Mouse (Mus musculus): ENCODE results near the gene AL732309.1. TPM values are rescaled to one million over a fixed set of nuclear protein-coding genes. Genes with fewer than 3 reads are reported as not detected.

Gene AL732309.1
- total and polyA plus RNA-seq, 3 experiments, result 0.68 to 4.7 (median 1.8) TPM

DNA sequence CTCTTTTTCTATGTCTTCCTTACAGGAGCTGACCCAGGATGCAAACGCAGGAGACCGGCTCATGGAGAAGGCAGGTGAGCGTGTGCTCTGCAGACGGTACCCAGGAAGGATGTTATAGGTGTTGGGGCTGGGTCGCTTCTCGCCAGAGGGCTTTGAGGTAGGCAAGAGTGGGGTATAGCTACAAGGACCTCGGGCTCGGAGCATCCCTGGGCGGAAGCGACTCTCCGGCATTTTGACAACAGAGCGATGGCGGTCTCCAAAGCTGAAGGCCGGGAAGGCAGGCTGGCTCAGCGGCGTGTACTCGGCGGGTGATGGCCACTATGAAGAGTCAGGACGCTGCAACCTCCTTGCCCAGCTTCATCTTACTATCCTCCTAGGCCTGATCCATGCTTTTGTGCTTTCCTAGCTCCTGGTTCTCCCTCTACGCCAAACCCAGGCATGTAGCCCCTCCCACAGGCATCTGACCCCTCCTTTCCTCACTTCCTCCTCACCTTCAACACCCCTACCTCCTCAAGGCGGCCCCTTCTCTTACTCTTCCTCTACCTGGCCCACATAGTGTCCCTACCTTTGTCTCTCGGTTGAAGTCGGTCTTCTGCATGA lies 33.3 kb downstream of the AL732309.1 start:
- Histone ChIP-seq H3K9ac (ENCODE audit: low read depth, low read length) (no peak overlapping the region), H3K27me3 (ENCODE audit: control insufficient read depth, insufficient read depth, low read length) (no peaks in the 10 kb centered on the region), H3K4me1 (ENCODE audit: control insufficient read depth, insufficient read depth, low read length) (peaks cover 4% of the 10 kb centered on the region; the same call in 1 of the 2 replicates), H3K27ac (no peak overlapping the region), H3K79me2 (replicated peaks; ENCODE audit: control insufficient read depth, insufficient read depth, low read length) (peaks cover 2% of the 10 kb centered on the region), H3K36me3 (ENCODE audit: control insufficient read depth, insufficient read depth, low read length) (no peaks in the 10 kb centered on the region), H3K4me3 (no peak overlapping the region)
- intact Hi-C loops (cut with DNase I), result no loop called here
- 66% methylated on average over 23 of the region's 23 CpGs for WGBS
- no peak for DNase-seq
- TF ChIP-seq EP300 (IDR thresholded peaks at IDR 0.05; ENCODE audit: insufficient read depth, low read depth, low read length), result no peak
- TF ChIP-seq CTCF (IDR thresholded peaks at IDR 0.05), result no peak
- TF ChIP-seq POLR2A (IDR thresholded peaks at IDR 0.05; ENCODE audit: insufficient read depth, low read depth, low read length), result no peak

DNA sequence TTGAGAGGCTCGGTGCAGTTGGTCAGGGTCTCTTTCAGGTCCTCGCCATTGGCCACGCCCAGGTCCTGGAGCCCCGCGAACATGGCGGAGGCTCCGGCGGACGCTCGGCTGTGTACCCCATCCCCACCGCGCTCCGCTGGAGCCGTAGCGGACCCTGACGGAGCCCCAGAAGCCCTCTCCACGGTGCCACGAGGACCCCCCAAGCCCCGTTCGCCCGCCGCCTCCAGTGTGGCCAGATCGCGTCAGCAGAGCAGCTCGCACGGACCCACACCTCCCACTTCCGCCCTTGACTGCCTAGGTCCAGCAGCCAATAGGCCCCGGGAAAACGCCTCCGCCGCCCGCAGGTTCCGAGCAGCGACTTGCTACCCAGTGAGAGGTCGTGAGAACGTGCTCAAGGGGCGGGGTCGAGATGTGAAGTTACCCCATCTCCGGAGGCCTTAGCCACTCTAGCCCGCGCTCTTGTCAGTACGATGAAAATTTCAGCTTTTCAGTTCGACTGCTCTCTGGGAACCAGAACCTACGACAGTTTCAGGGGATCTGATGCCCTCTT lies 35.5 kb downstream of the AL732309.1 start, which contains the start of gene Nelfb:
Gene Nelfb (minus strand): TSS at position 369 of the 550 bp plus-strand sequence.
- intact Hi-C loops (cut with DNase I), result loop anchor here (1.0 to 2.0 kb wide), 2 partner anchors 13 to 18 kb away; partner anchors contain the start of gene Tubb4b
- Histone ChIP-seq H3K4me1 (ENCODE audit: control insufficient read depth, insufficient read depth, low read length) (peaks cover 4% of the 10 kb centered on the region; the same call in 1 of the 2 replicates), H3K79me2 (replicated peaks; ENCODE audit: control insufficient read depth, insufficient read depth, low read length) (peaks cover 2% of the 10 kb centered on the region), H3K4me3 (peak within 1 kb of the TSS; percentile 69), H3K27ac (peak within 1 kb of the TSS; percentile 99), H3K36me3 (ENCODE audit: control insufficient read depth, insufficient read depth, low read length) (no peaks in the 10 kb centered on the region), H3K9ac (ENCODE audit: low read depth, low read length) (peak within 1 kb of the TSS; percentile 97), H3K27me3 (ENCODE audit: control insufficient read depth, insufficient read depth, low read length) (no peaks in the 10 kb centered on the region)
- TF ChIP-seq EP300 (IDR thresholded peaks at IDR 0.05; ENCODE audit: insufficient read depth, low read depth, low read length), result 0 out of 2 replicates have a peak, but pooled peaks have one; percentile 28
- TF ChIP-seq POLR2A (IDR thresholded peaks at IDR 0.05; ENCODE audit: insufficient read depth, low read depth, low read length), result peak; percentile 68
- TF ChIP-seq CTCF (IDR thresholded peaks at IDR 0.05), result no peak
- DNase-seq, result peak; percentile 92 to 95
- under 1% methylated on average over 44 of the region's 44 CpGs for WGBS

DNA sequence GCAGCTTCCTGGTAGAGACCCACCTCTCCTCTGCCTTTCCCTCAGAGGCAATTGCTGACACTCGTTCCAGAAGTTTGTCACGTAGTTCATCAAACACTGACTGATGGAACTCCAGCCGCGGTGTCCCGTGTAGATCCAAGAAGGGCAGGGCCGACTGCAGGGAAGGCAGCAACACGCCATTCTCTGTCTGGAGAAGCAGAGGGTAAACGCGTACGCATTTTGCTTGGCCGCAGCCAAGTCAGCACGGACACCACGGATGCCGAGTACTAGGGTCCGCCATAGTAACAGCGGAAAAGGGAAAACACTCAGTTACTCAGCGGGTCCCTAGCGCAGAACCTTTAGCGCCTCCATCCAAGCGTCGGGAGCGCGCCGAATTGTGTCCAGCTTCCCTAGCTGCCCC lies 36.0 kb downstream of the AL732309.1 start:
- peaks cover 4% of the 10 kb centered on the region; the same call in 1 of the 2 replicates for H3K4me1 ChIP-seq (ENCODE audit: control insufficient read depth, insufficient read depth, low read length)
- H3K4me3 ChIP-seq, result peak overlapping the region; percentile 69
- WGBS, result under 1% methylated on average over 24 of the region's 24 CpGs
- no peaks in the 10 kb centered on the region for H3K36me3 ChIP-seq (ENCODE audit: control insufficient read depth, insufficient read depth, low read length)
- H3K27ac ChIP-seq, result peak overlapping the region; percentile 99
- peak overlapping the region; percentile 97 for H3K9ac ChIP-seq (ENCODE audit: low read depth, low read length)
- TF ChIP-seq CTCF (IDR thresholded peaks at IDR 0.05), result no peak
- no peak for TF ChIP-seq EP300 (IDR thresholded peaks at IDR 0.05; ENCODE audit: insufficient read depth, low read depth, low read length)
- TF ChIP-seq POLR2A (IDR thresholded peaks at IDR 0.05; ENCODE audit: insufficient read depth, low read depth, low read length), result no peak
- H3K27me3 ChIP-seq (ENCODE audit: control insufficient read depth, insufficient read depth, low read length), result no peaks in the 10 kb centered on the region
- DNase-seq, result no peak
- intact Hi-C loops (cut with DNase I), result loop anchor here (1.0 to 2.0 kb wide), 2 partner anchors 14 to 18 kb away; partner anchors contain the start of gene Tubb4b
- H3K79me2 ChIP-seq (replicated peaks; ENCODE audit: control insufficient read depth, insufficient read depth, low read length), result peaks cover 2% of the 10 kb centered on the region

DNA sequence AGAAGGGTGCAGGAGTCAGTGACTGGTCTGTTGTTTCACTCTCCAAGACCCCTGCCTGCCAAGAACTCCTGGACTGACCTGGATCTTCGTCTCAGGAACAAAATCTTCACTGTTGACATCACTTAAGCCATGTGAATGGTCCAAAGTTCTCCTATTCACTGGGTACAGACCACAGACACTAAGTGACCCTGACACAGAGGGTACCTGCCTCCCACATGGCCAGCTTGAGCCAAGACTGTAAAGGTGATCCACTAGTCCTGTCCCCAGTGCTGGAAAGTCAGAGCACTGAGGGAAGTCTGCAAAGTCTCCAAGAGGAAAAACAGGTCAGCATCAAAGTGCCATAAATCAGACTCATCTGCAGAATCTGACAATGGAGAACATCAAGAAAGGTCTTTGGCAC lies 39.1 kb downstream of the AL732309.1 start:
- Histone ChIP-seq H3K9ac (ENCODE audit: low read depth, low read length) (no peak overlapping the region), H3K27me3 (ENCODE audit: control insufficient read depth, insufficient read depth, low read length) (no peaks in the 10 kb centered on the region), H3K4me1 (ENCODE audit: control insufficient read depth, insufficient read depth, low read length) (peaks cover 4% of the 10 kb centered on the region; the same call in 1 of the 2 replicates), H3K27ac (no peak overlapping the region), H3K79me2 (replicated peaks; ENCODE audit: control insufficient read depth, insufficient read depth, low read length) (peaks cover 2% of the 10 kb centered on the region), H3K36me3 (ENCODE audit: control insufficient read depth, insufficient read depth, low read length) (no peaks in the 10 kb centered on the region), H3K4me3 (no peak overlapping the region)
- intact Hi-C loops (cut with DNase I), result no loop called here
- no peak for DNase-seq
- no peak for TF ChIP-seq CTCF (IDR thresholded peaks at IDR 0.05)
- no peak for TF ChIP-seq EP300 (IDR thresholded peaks at IDR 0.05; ENCODE audit: insufficient read depth, low read depth, low read length)
- no peak for TF ChIP-seq POLR2A (IDR thresholded peaks at IDR 0.05; ENCODE audit: insufficient read depth, low read depth, low read length)
- 74% methylated on average over 1 of the region's 1 CpGs for WGBS

DNA sequence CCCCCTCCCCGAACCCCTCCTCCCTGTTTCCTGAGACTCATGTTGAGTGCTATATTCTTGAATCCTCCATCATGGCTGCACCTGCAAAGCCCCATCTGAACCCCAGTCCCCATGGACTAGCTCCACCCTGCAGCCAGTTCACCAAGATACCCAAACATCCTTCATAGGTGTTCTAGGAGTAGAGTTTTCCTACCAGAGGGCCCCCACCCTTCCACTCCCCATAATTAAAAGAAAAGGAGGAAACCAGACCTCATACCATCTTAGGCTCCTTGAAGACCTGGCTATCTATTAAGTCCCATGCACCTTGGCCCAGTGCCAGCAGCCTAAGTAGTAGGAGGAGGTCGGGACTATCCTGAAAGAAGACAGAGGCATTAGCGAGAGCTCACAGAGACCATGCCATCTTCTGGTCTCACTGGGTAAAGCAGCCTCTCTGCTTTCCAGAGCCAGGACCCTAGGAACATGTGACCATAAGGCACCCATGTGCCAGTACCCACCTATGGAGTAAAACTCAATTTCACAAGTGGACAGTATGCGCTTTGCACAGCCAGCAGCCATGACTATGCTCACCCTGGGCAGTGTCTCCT lies 42.9 kb downstream of the AL732309.1 start:
- Histone ChIP-seq H3K4me3 (no peak overlapping the region), H3K9ac (ENCODE audit: low read depth, low read length) (no peak overlapping the region), H3K27ac (no peak overlapping the region), H3K79me2 (replicated peaks; ENCODE audit: control insufficient read depth, insufficient read depth, low read length) (no peaks in the 10 kb centered on the region), H3K4me1 (ENCODE audit: control insufficient read depth, insufficient read depth, low read length) (no peaks in the 10 kb centered on the region), H3K36me3 (ENCODE audit: control insufficient read depth, insufficient read depth, low read length) (no peaks in the 10 kb centered on the region), H3K27me3 (ENCODE audit: control insufficient read depth, insufficient read depth, low read length) (no peaks in the 10 kb centered on the region)
- 47% methylated on average over 4 of the region's 4 CpGs for WGBS
- intact Hi-C loops (cut with DNase I), result no loop called here
- DNase-seq, result no peak
- no peak for TF ChIP-seq POLR2A (IDR thresholded peaks at IDR 0.05; ENCODE audit: insufficient read depth, low read depth, low read length)
- TF ChIP-seq EP300 (IDR thresholded peaks at IDR 0.05; ENCODE audit: insufficient read depth, low read depth, low read length), result no peak
- peak; percentile 44 for TF ChIP-seq CTCF (IDR thresholded peaks at IDR 0.05)

All from heart, adult 2 months (tissue).